In genomic region chr4:138882179-138882578, GRCm38 (mm10) we compare ENCODE assay signal across 9 mouse cellular contexts. TPM values are rescaled to one million over a fixed set of nuclear protein-coding genes. Genes with fewer than 3 reads are reported as not detected.
DNase-seq lines count a peak whose midpoint lies in the region; ATAC-seq lines count a peak whose summit lies in the region.
"Had no signal": no experiment of that assay in that cellular context is flagged by ENCODE, and none has a peak within 500 bp of the region (broad histone marks: within the 10 kb centered on the region; RNA-seq: fewer than 3 reads in every experiment).

No protein-coding gene starts in this region.

- no peaks in the 10 kb centered on the region for H3K27me3 ChIP-seq in kidney, embryonic 16.5 days (ENCODE audit: insufficient read depth, low read length)
- H3K27me3 ChIP-seq in embryonic facial prominence, embryonic 12.5 days, result peaks cover 6% of the 10 kb centered on the region; the same call in 1 of the 2 replicates
- no peaks in the 10 kb centered on the region for H3K27me3 ChIP-seq in limb, embryonic 11.5 days (ENCODE audit: control insufficient read depth, insufficient read depth, low read length)
- H3K27me3 ChIP-seq in neural tube, embryonic 14.5 days (ENCODE audit: control insufficient read depth, insufficient read depth, low read length), result no peaks in the 10 kb centered on the region

- H3K27ac ChIP-seq in kidney, embryonic 16.5 days (ENCODE audit: low read length), result no peak overlapping the region
- 0 out of 2 replicates have a peak overlapping the region, but pooled peaks have one; percentile 46 for H3K27ac ChIP-seq in embryonic facial prominence, embryonic 12.5 days
- H3K27ac ChIP-seq in limb, embryonic 11.5 days (replicated peaks; ENCODE audit: low read depth, low read length), result no peak overlapping the region
- H3K27ac ChIP-seq in neural tube, embryonic 14.5 days (ENCODE audit: low read depth, low read length), result no peak overlapping the region

- peak overlapping the region; percentile 49 for H3K9ac ChIP-seq in kidney, embryonic 16.5 days (replicated peaks; ENCODE audit: low read length)
- no peak overlapping the region; the same call in 1 of the 2 replicates for H3K9ac ChIP-seq in embryonic facial prominence, embryonic 12.5 days
- H3K9ac ChIP-seq in limb, embryonic 11.5 days (ENCODE audit: low read length), result 0 out of 2 replicates have a peak overlapping the region, but pooled peaks have one; percentile 32
- H3K9ac ChIP-seq in neural tube, embryonic 14.5 days (replicated peaks; ENCODE audit: low read depth, low read length), result no peak overlapping the region

- no peak for ATAC-seq in kidney, embryonic 16.5 days (ENCODE audit: low FRiP score, low TSS enrichment)
- ATAC-seq in embryonic facial prominence, embryonic 12.5 days (ENCODE audit: insufficient number of reproducible peaks, insufficient read depth, low FRiP score, low TSS enrichment), result no peak
- peak; percentile 57; the same call in 1 of the 2 replicates for ATAC-seq in limb, embryonic 11.5 days (ENCODE audit: insufficient number of reproducible peaks, low FRiP score, low TSS enrichment, low read depth)
- ATAC-seq in neural tube, embryonic 14.5 days (ENCODE audit: low read depth), result no peak
- ATAC-seq in megakaryocyte progenitor cell, adult 5-6 weeks (replicated peaks; ENCODE audit: poor library complexity), result no peak

- peak overlapping the region; percentile 46 for H3K4me2 ChIP-seq in kidney, embryonic 16.5 days (replicated peaks; ENCODE audit: low read depth, low read length)
- peak overlapping the region; percentile 48 for H3K4me2 ChIP-seq in embryonic facial prominence, embryonic 12.5 days (replicated peaks)
- peak overlapping the region; percentile 36 for H3K4me2 ChIP-seq in limb, embryonic 11.5 days (ENCODE audit: low read depth, severe bottlenecking)
- H3K4me2 ChIP-seq in neural tube, embryonic 14.5 days (ENCODE audit: low read depth, low read length), result peak overlapping the region; percentile 24; the same call in 1 of the 2 replicates

- intact Hi-C loops in gastrocnemius, postnatal 36 days (cut with DNase I), result no loop called here

- 12% methylated on average over 16 of the region's 16 CpGs for WGBS in kidney, embryonic 16.5 days
- WGBS in embryonic facial prominence, embryonic 12.5 days, result 12% methylated on average over 16 of the region's 16 CpGs
- 7% methylated on average over 15 of the region's 16 CpGs for WGBS in limb, embryonic 11.5 days
- WGBS in neural tube, embryonic 14.5 days, result 10% methylated on average over 15 of the region's 16 CpGs

- no peaks in the 10 kb centered on the region for H3K9me3 ChIP-seq in kidney, embryonic 16.5 days (ENCODE audit: low read length)
- no peaks in the 10 kb centered on the region for H3K9me3 ChIP-seq in embryonic facial prominence, embryonic 12.5 days
- H3K9me3 ChIP-seq in limb, embryonic 11.5 days (ENCODE audit: control insufficient read depth, low read length), result no peaks in the 10 kb centered on the region
- H3K9me3 ChIP-seq in neural tube, embryonic 14.5 days (ENCODE audit: control insufficient read depth, low read length), result no peaks in the 10 kb centered on the region

- H3K36me3 ChIP-seq in kidney, embryonic 16.5 days (ENCODE audit: insufficient read depth, low read length), result no peaks in the 10 kb centered on the region
- no peaks in the 10 kb centered on the region for H3K36me3 ChIP-seq in embryonic facial prominence, embryonic 12.5 days
- no peaks in the 10 kb centered on the region for H3K36me3 ChIP-seq in limb, embryonic 11.5 days (ENCODE audit: control insufficient read depth, insufficient read depth, low read length)
- no peaks in the 10 kb centered on the region for H3K36me3 ChIP-seq in neural tube, embryonic 14.5 days (ENCODE audit: control insufficient read depth, insufficient read depth, low read length)

- no peak for DNase-seq in kidney, adult 9 months
- DNase-seq in limb, embryonic 11.5 days (ENCODE audit: low spot score), result peak; percentile 47
- no peak for DNase-seq in urinary bladder, postnatal 36 days (ENCODE audit: low spot score in 2 of 2)
- no peak for DNase-seq in gastrocnemius, postnatal 36 days

- H3K4me3 ChIP-seq in kidney, embryonic 16.5 days (ENCODE audit: low read length), result 0 out of 2 replicates have a peak overlapping the region, but pooled peaks have one; percentile 9
- peak overlapping the region; percentile 21 for H3K4me3 ChIP-seq in embryonic facial prominence, embryonic 12.5 days
- H3K4me3 ChIP-seq in limb, embryonic 11.5 days (ENCODE audit: low read depth, low read length), result no peak overlapping the region
- H3K4me3 ChIP-seq in neural tube, embryonic 14.5 days (ENCODE audit: low read depth, low read length), result no peak overlapping the region

- peaks cover 23% of the 10 kb centered on the region for H3K4me1 ChIP-seq in kidney, embryonic 16.5 days (ENCODE audit: insufficient read depth, low read length)
- H3K4me1 ChIP-seq in embryonic facial prominence, embryonic 12.5 days, result peaks cover 9% of the 10 kb centered on the region; the same call in 1 of the 2 replicates
- peaks cover 3% of the 10 kb centered on the region; the same call in 1 of the 2 replicates for H3K4me1 ChIP-seq in limb, embryonic 11.5 days (ENCODE audit: control insufficient read depth, insufficient read depth, low read length)
- H3K4me1 ChIP-seq in neural tube, embryonic 14.5 days (ENCODE audit: control insufficient read depth, insufficient read depth, low read length), result no peaks in the 10 kb centered on the region

RNA-seq across cellular contexts. Expression of gene Pla2g2e, which starts 4.4 kb away (rescaled TPM):
- 0.35 and 0.55 TPM in 2 replicates for polyA plus RNA-seq in kidney, embryonic 16.5 days (2015; fragmentation: Nextera tagmentation; extraction: Ambion mirVana)
- not detected in 2 replicates for polyA plus RNA-seq in embryonic facial prominence, embryonic 12.5 days (2016; fragmentation: Nextera tagmentation; extraction: Ambion mirVana)
- not detected in 2 replicates for polyA plus RNA-seq in limb, embryonic 11.5 days (2014; fragmentation: Nextera tagmentation; extraction: Ambion mirVana)
- not detected in 2 replicates for polyA plus RNA-seq in neural tube, embryonic 14.5 days (2014; fragmentation: Nextera tagmentation; extraction: Ambion mirVana)
- total RNA-seq in gastrocnemius, postnatal 36 days (2021), result not detected
- total RNA-seq in megakaryocyte progenitor cell, adult 5-6 weeks (2015), result not detected in 2 replicates
- not detected in 2 replicates for total RNA-seq in megakaryocyte progenitor cell, adult 5-6 weeks (2017)
- total RNA-seq: layer of hippocampus, postnatal 14 days had no signal

RNA-seq across cellular contexts. Expression of gene Gm13030, which starts 8.4 kb away (rescaled TPM):
- not detected in 2 replicates for polyA plus RNA-seq in kidney, embryonic 16.5 days (2015; fragmentation: Nextera tagmentation; extraction: Ambion mirVana)
- not detected in 2 replicates for polyA plus RNA-seq in embryonic facial prominence, embryonic 12.5 days (2016; fragmentation: Nextera tagmentation; extraction: Ambion mirVana)
- not detected in 2 replicates for polyA plus RNA-seq in limb, embryonic 11.5 days (2014; fragmentation: Nextera tagmentation; extraction: Ambion mirVana)
- polyA plus RNA-seq in neural tube, embryonic 14.5 days (2014; fragmentation: Nextera tagmentation; extraction: Ambion mirVana), result not detected in 2 replicates
- not detected for total RNA-seq in gastrocnemius, postnatal 36 days (2021)
- total RNA-seq in megakaryocyte progenitor cell, adult 5-6 weeks (2015), result not detected in 2 replicates
- total RNA-seq in megakaryocyte progenitor cell, adult 5-6 weeks (2017), result not detected in 2 replicates
- total RNA-seq: layer of hippocampus, postnatal 14 days had no signal

RNA-seq across cellular contexts. Expression of gene Pla2g5, which starts 18.9 kb away (rescaled TPM):
- 0.36 and 0.91 TPM in 2 replicates for polyA plus RNA-seq in kidney, embryonic 16.5 days (2015; fragmentation: Nextera tagmentation; extraction: Ambion mirVana)
- polyA plus RNA-seq in embryonic facial prominence, embryonic 12.5 days (2016; fragmentation: Nextera tagmentation; extraction: Ambion mirVana), result 0.82 and 0.84 TPM in 2 replicates
- 0.12 TPM in 1 of 2 replicates, not detected in the other for polyA plus RNA-seq in limb, embryonic 11.5 days (2014; fragmentation: Nextera tagmentation; extraction: Ambion mirVana)
- 0.35 TPM in 1 of 2 replicates, not detected in the other for polyA plus RNA-seq in neural tube, embryonic 14.5 days (2014; fragmentation: Nextera tagmentation; extraction: Ambion mirVana)
- total RNA-seq in gastrocnemius, postnatal 36 days (2021), result 1 to 10 TPM in 1 of 2 experiments, under 1 TPM in 1; 0.20 to 1.7 TPM
- not detected in 2 replicates for total RNA-seq in megakaryocyte progenitor cell, adult 5-6 weeks (2015)
- total RNA-seq in megakaryocyte progenitor cell, adult 5-6 weeks (2017), result not detected in 2 replicates

RNA-seq across cellular contexts. Expression of gene Otud3, which starts 31.6 kb away (rescaled TPM):
- polyA plus RNA-seq in kidney, embryonic 16.5 days (2015; fragmentation: Nextera tagmentation; extraction: Ambion mirVana), result 3.0 and 3.6 TPM in 2 replicates
- 4.0 and 4.6 TPM in 2 replicates for polyA plus RNA-seq in embryonic facial prominence, embryonic 12.5 days (2016; fragmentation: Nextera tagmentation; extraction: Ambion mirVana)
- 3.6 and 3.7 TPM in 2 replicates for polyA plus RNA-seq in limb, embryonic 11.5 days (2014; fragmentation: Nextera tagmentation; extraction: Ambion mirVana)
- polyA plus RNA-seq in neural tube, embryonic 14.5 days (2014; fragmentation: Nextera tagmentation; extraction: Ambion mirVana), result 2.6 and 3.3 TPM in 2 replicates
- total RNA-seq in gastrocnemius, postnatal 36 days (2021), result 10 to 100 TPM; 12.3 to 13.4 TPM
- total RNA-seq in megakaryocyte progenitor cell, adult 5-6 weeks (2015), result 1.9 and 3.9 TPM in 2 replicates
- 8.6 and 8.9 TPM in 2 replicates for total RNA-seq in megakaryocyte progenitor cell, adult 5-6 weeks (2017)

Comparison
In these comparisons a context has a peak if more than half of its experiments do, and no peak if none do; other contexts are left out.
1. H3K4me3 ChIP-seq: peak in kidney, embryonic 16.5 days (single experiment) and embryonic facial prominence, embryonic 12.5 days (single experiment); none in limb, embryonic 11.5 days (single experiment) and neural tube, embryonic 14.5 days (single experiment).
2. H3K9ac ChIP-seq: peak in kidney, embryonic 16.5 days (single experiment) and limb, embryonic 11.5 days (single experiment); none in embryonic facial prominence, embryonic 12.5 days (single experiment) and neural tube, embryonic 14.5 days (single experiment).
3. Peak in every context shown above with its lines, with median percentiles within 50 percentile points of each other: H3K4me2 ChIP-seq.